Mouse (Mus musculus) MEL (cell line): ENCODE results near the gene Sash1.

Experiments used
- CHD1 ChIP-seq: IDR thresholded peaks from 2 replicates; pipeline ENCODE4 v1.6.1; 2012; ENCODE audit warnings: low read depth, mild to moderate bottlenecking, inconsistent platforms, low read length, improper control_type of control experiment
- CTCF ChIP-seq, 3 experiments: IDR thresholded peaks in 2 of 3; conservative IDR thresholded peaks in 1 of 3; 2 replicates each; pipeline ENCODE4 v1.5.1; 2011 to 2012; ENCODE audit warnings: low read length in 3 of 3, low read depth in 2 of 3, mild to moderate bottlenecking in 2 of 3, improper control_type of control experiment in 1 of 3, inconsistent platforms in 1 of 3, mixed read lengths in 1 of 3, moderate library complexity in 1 of 3; ENCODE audit not compliant: control insufficient read depth in 1 of 3, insufficient read depth in 1 of 3, poor library complexity in 1 of 3, severe bottlenecking in 1 of 3
- EP300 ChIP-seq, 2 experiments: IDR thresholded peaks; 2 replicates each; pipeline ENCODE4 v1.6.1; 2011; ENCODE audit warnings: improper control_type of control experiment in 2 of 2, low read length in 2 of 2, low read depth in 1 of 2, mild to moderate bottlenecking in 1 of 2
- HCFC1 ChIP-seq: IDR thresholded peaks from 2 replicates; pipeline ENCODE4 v1.6.1; 2012; ENCODE audit warnings: low read depth, mild to moderate bottlenecking, inconsistent platforms, low read length, improper control_type of control experiment, moderate library complexity
- MAX ChIP-seq: IDR thresholded peaks from 2 replicates; pipeline ENCODE4 v1.6.1; 2011; ENCODE audit warnings: low read length, improper control_type of control experiment
- NRF1 ChIP-seq: IDR thresholded peaks from 2 replicates; pipeline ENCODE4 v1.6.1; 2014; ENCODE audit warnings: low read depth, mild to moderate bottlenecking, inconsistent platforms, low read length, improper control_type of control experiment, moderate library complexity; ENCODE audit not compliant: poor library complexity, insufficient read depth, severe bottlenecking
- POLR2A ChIP-seq, 2 experiments: IDR thresholded peaks; 2 replicates each; pipeline ENCODE4 v1.6.1; 2011 to 2012; ENCODE audit warnings: low read length in 2 of 2, mild to moderate bottlenecking in 2 of 2, control low read depth in 1 of 2, improper control_type of control experiment in 1 of 2, low read depth in 1 of 2, moderate library complexity in 1 of 2; ENCODE audit not compliant: control insufficient read depth in 1 of 2, insufficient read depth in 1 of 2, poor library complexity in 1 of 2
- POLR2AphosphoS5 ChIP-seq: IDR thresholded peaks from 2 replicates; pipeline ENCODE4 v1.6.1; 2012; ENCODE audit warnings: low read depth, borderline replicate concordance, mild to moderate bottlenecking, inconsistent platforms, low read length, moderate library complexity, mixed read lengths
- ZNF384 ChIP-seq: IDR thresholded peaks from 2 replicates; pipeline ENCODE4 v1.6.1; 2012; ENCODE audit warnings: low read depth, mild to moderate bottlenecking, inconsistent platforms, low read length, improper control_type of control experiment

DNA sequence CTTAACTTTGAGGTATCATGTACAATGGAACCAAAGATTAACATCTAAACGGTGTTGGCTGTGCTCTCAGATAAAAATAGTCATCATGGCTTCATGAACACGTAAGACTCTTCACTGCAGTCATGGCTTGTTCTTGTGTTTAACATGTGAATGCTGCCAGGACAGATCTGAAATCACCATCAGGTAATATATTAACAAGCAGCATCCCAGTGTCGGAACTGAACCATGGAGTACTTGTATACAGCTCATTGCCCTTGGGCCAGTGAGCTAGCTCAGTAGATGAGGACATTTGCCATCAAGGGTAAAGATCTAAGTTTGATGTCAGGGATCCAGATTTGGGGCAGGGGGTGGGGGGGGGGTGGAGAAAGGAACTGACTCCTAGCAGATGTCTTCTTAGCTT, 41.0 kb upstream of the Sash1 start:
- TF ChIP-seq POLR2A (IDR thresholded peaks at IDR 0.05; ENCODE audit: control insufficient read depth in 1 of 2, insufficient read depth in 1 of 2, low read depth in 1 of 2, low read length in 2 of 2, poor library complexity in 1 of 2), result no peak
- no peak for TF ChIP-seq MAX
- TF ChIP-seq CTCF (IDR thresholded peaks at IDR 0.05 in 2 of 3, conservative IDR thresholded peaks at IDR 0.05 in 1 of 3; ENCODE audit: control insufficient read depth in 1 of 3, insufficient read depth in 1 of 3, low read depth in 2 of 3, low read length in 3 of 3, poor library complexity in 1 of 3, severe bottlenecking in 1 of 3), result no peak
- no peak for TF ChIP-seq ZNF384
- TF ChIP-seq CHD1, result no peak
- TF ChIP-seq HCFC1, result no peak
- no peak for TF ChIP-seq EP300 (IDR thresholded peaks at IDR 0.05; ENCODE audit: low read depth in 1 of 2, low read length in 2 of 2)
- no peak for TF ChIP-seq NRF1
- no peak for TF ChIP-seq POLR2AphosphoS5
